8 mouse cellular contexts compared by ENCODE assay signal in the genomic region with DNA sequence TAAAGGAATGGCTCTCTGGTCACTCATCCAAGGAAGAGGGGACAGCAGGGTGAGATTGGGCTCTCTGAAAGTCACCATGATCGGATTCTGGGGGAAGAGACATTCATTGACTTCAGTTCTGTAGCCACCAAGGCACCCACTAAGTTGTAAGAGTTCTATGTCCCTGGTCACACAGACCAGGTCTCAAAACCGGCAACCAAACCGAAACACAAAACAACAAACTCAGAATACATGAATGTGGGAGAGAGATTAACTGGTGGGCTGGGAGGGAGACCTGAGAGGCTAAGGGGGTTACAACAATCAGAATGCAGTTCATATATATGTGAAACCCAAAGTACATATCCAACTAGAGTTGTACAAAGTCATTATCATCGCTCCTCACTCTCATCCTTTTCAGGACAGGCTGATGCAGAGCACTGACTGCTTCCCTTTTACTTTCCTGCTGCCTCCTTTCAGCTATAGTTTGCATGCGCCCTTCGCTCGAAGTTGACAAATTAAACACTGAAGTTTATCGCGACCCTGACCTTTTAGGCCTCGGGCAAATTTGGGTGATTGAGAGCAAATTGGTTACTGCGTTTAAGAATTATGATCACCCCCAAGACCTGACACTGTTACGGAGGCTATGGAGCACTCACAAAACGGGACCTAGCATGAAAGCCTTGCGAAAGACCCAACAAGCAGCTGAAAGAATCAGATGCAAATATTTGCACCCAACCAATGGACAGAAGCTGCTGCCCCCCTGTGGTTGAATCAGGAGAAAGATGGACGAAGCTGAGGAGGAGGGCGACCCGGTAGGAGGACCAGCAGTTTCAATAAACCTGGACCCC. TPM values are rescaled to one million over a fixed set of nuclear protein-coding genes. Genes with fewer than 3 reads are reported as not detected.
DNase-seq lines count a peak whose midpoint lies in the region; ATAC-seq and TF ChIP-seq lines count a peak whose summit lies in the region.

No protein-coding gene starts in this region.

- H3K9ac ChIP-seq in forebrain, embryonic 12.5 days = no peak overlapping the region
- H3K9ac ChIP-seq in hindbrain, embryonic 16.5 days (ENCODE audit: low read depth, low read length) = no peak overlapping the region
- peak overlapping the region; percentile 59 for H3K9ac ChIP-seq in liver, embryonic 13.5 days
- no peak overlapping the region for H3K9ac ChIP-seq in neural tube, embryonic 11.5 days (ENCODE audit: low read length)

- peaks cover 4% of the 10 kb centered on the region for H3K4me1 ChIP-seq in bone marrow, adult 2 months (ENCODE audit: control insufficient read depth, insufficient read depth, low read length)
- H3K4me1 ChIP-seq in forebrain, embryonic 12.5 days = peaks cover 23% of the 10 kb centered on the region
- peaks cover 9% of the 10 kb centered on the region for H3K4me1 ChIP-seq in hindbrain, embryonic 16.5 days (ENCODE audit: control insufficient read depth, insufficient read depth, low read depth, low read length)
- peaks cover 59% of the 10 kb centered on the region for H3K4me1 ChIP-seq in liver, embryonic 13.5 days (replicated peaks)
- no peaks in the 10 kb centered on the region for H3K4me1 ChIP-seq in neural tube, embryonic 11.5 days (ENCODE audit: control insufficient read depth, insufficient read depth, low read length)

- no peaks in the 10 kb centered on the region for H3K9me3 ChIP-seq in forebrain, embryonic 12.5 days
- no peaks in the 10 kb centered on the region for H3K9me3 ChIP-seq in hindbrain, embryonic 16.5 days (ENCODE audit: control insufficient read depth, low read length)
- H3K9me3 ChIP-seq in liver, embryonic 13.5 days (replicated peaks) = no peaks in the 10 kb centered on the region
- H3K9me3 ChIP-seq in neural tube, embryonic 11.5 days (ENCODE audit: control insufficient read depth, low read length) = no peaks in the 10 kb centered on the region

- H3K4me3 ChIP-seq in bone marrow, adult 2 months (replicated peaks; ENCODE audit: control insufficient read depth, low read depth, low read length) = peak overlapping the region; percentile 53
- H3K4me3 ChIP-seq in forebrain, embryonic 12.5 days (replicated peaks) = peak overlapping the region; percentile 60
- peak overlapping the region; percentile 51 for H3K4me3 ChIP-seq in hindbrain, embryonic 16.5 days (ENCODE audit: low read length)
- peak overlapping the region; percentile 63 for H3K4me3 ChIP-seq in liver, embryonic 13.5 days (replicated peaks)
- H3K4me3 ChIP-seq in neural tube, embryonic 11.5 days (ENCODE audit: low read depth, low read length) = 0 out of 2 replicates have a peak overlapping the region, but pooled peaks have one; percentile 1

- TF ChIP-seq POLR2A in bone marrow, adult 2 months (IDR thresholded peaks at IDR 0.05; ENCODE audit: borderline replicate concordance, control insufficient read depth, low read depth, low read length) = no peak

- peak; percentile 44 for TF ChIP-seq CTCF in bone marrow, adult 2 months (IDR thresholded peaks at IDR 0.05; ENCODE audit: control insufficient read depth, insufficient read depth, low read length)

- no peaks in the 10 kb centered on the region for H3K36me3 ChIP-seq in forebrain, embryonic 12.5 days (replicated peaks)
- no peaks in the 10 kb centered on the region for H3K36me3 ChIP-seq in hindbrain, embryonic 16.5 days (ENCODE audit: control insufficient read depth, insufficient read depth, low read length)
- no peaks in the 10 kb centered on the region for H3K36me3 ChIP-seq in liver, embryonic 13.5 days
- H3K36me3 ChIP-seq in neural tube, embryonic 11.5 days (ENCODE audit: control insufficient read depth, insufficient read depth, low read length) = no peaks in the 10 kb centered on the region

- DNase-seq in monocyte, adult 2 months (ENCODE audit: low read depth in 1 of 2, low spot score in 2 of 2) = peak; percentile 26 to 53
- DNase-seq in liver, embryonic 13.5 days = peak; percentile 72
- peak; percentile 65 for DNase-seq in neural tube, embryonic 11.5 days (ENCODE audit: low spot score)

- peak overlapping the region; percentile 54 for H3K4me2 ChIP-seq in forebrain, embryonic 12.5 days
- peak overlapping the region; percentile 57 for H3K4me2 ChIP-seq in hindbrain, embryonic 16.5 days (ENCODE audit: low read length)
- peak overlapping the region; percentile 89 for H3K4me2 ChIP-seq in liver, embryonic 13.5 days
- H3K4me2 ChIP-seq in neural tube, embryonic 11.5 days (ENCODE audit: low read depth) = peak overlapping the region; percentile 50

- peak overlapping the region; percentile 19; the same call in 1 of the 2 replicates for H3K27ac ChIP-seq in bone marrow, adult 2 months (ENCODE audit: control insufficient read depth, insufficient read depth, low read depth, low read length, poor library complexity)
- H3K27ac ChIP-seq in forebrain, embryonic 12.5 days = no peak overlapping the region
- no peak overlapping the region for H3K27ac ChIP-seq in hindbrain, embryonic 16.5 days (ENCODE audit: low read depth, low read length)
- peak overlapping the region; percentile 82 for H3K27ac ChIP-seq in liver, embryonic 13.5 days
- H3K27ac ChIP-seq in neural tube, embryonic 11.5 days (ENCODE audit: low read depth, low read length) = no peak overlapping the region

- no peak for ATAC-seq in monocyte, adult 5-6 weeks (replicated peaks; ENCODE audit: insufficient number of reproducible peaks, low FRiP score, low TSS enrichment, poor library complexity, severe bottlenecking)
- ATAC-seq in forebrain, embryonic 12.5 days (ENCODE audit: low FRiP score) = no peak
- no peak for ATAC-seq in hindbrain, embryonic 16.5 days
- no peak for ATAC-seq in liver, embryonic 13.5 days (ENCODE audit: low read depth)
- no peak for ATAC-seq in neural tube, embryonic 11.5 days (ENCODE audit: insufficient read depth, low FRiP score, low TSS enrichment)
- ATAC-seq in inflammation-experienced regulatory T-cells, adult 6 months = no peak

- H3K27me3 ChIP-seq in forebrain, embryonic 12.5 days = no peaks in the 10 kb centered on the region
- H3K27me3 ChIP-seq in hindbrain, embryonic 16.5 days (replicated peaks; ENCODE audit: control insufficient read depth, insufficient read depth, low read length) = no peaks in the 10 kb centered on the region
- no peaks in the 10 kb centered on the region for H3K27me3 ChIP-seq in liver, embryonic 13.5 days
- no peaks in the 10 kb centered on the region for H3K27me3 ChIP-seq in neural tube, embryonic 11.5 days (ENCODE audit: control insufficient read depth, insufficient read depth, low read length)

- WGBS in bone marrow, adult 2 months = 20% methylated on average over 17 of the region's 17 CpGs
- 8% methylated on average over 17 of the region's 17 CpGs for WGBS in forebrain, embryonic 12.5 days
- WGBS in hindbrain, embryonic 16.5 days = 16% methylated on average over 17 of the region's 17 CpGs
- 10% methylated on average over 17 of the region's 17 CpGs for WGBS in liver, embryonic 13.5 days (ENCODE audit: insufficient replicate concordance)
- 11% methylated on average over 17 of the region's 17 CpGs for WGBS in neural tube, embryonic 11.5 days

RNA-seq across cellular contexts. Expression of gene Olfr1423, which starts 33.8 kb away (rescaled TPM):
- total RNA-seq in monocyte, adult 5-6 weeks (2017) = 0.11 TPM in 1 of 3 replicates, not detected in the others
- not detected in 2 replicates for polyA plus RNA-seq in bone marrow, adult 2 months (2011; ENCODE audit: insufficient read depth, insufficient read length, low replicate concordance, missing spikeins)
- polyA plus RNA-seq in forebrain, embryonic 12.5 days (2016; fragmentation: Nextera tagmentation; extraction: Ambion mirVana) = 0.04 TPM in 1 of 2 replicates, not detected in the other
- not detected in 2 replicates for polyA plus RNA-seq in hindbrain, embryonic 16.5 days (2015; fragmentation: Nextera tagmentation; extraction: Ambion mirVana)
- polyA plus RNA-seq in liver, embryonic 13.5 days (2015; fragmentation: Nextera tagmentation; extraction: Ambion mirVana) = 0.03 TPM in 1 of 2 replicates, not detected in the other
- not detected in 2 replicates for polyA plus RNA-seq in neural tube, embryonic 11.5 days (2014; fragmentation: Nextera tagmentation; extraction: Ambion mirVana)
- polyA plus RNA-seq in inflammation-experienced regulatory T-cells, adult 6 months (2017; shearing (Covaris generic)) = under 1 TPM in 1 of 3 experiments, not detected in 2; 0.16 TPM

RNA-seq across cellular contexts. Expression of gene Osbp, which starts 41.6 kb away (rescaled TPM):
- 22.1 to 45.4 TPM (median 25.4 TPM) in 3 replicates for total RNA-seq in monocyte, adult 5-6 weeks (2017)
- polyA plus RNA-seq in bone marrow, adult 2 months (2011; ENCODE audit: insufficient read depth, insufficient read length, low replicate concordance, missing spikeins) = 14.4 and 15.7 TPM in 2 replicates
- polyA plus RNA-seq in forebrain, embryonic 12.5 days (2016; fragmentation: Nextera tagmentation; extraction: Ambion mirVana) = 5.8 and 6.3 TPM in 2 replicates
- 3.0 and 3.2 TPM in 2 replicates for polyA plus RNA-seq in hindbrain, embryonic 16.5 days (2015; fragmentation: Nextera tagmentation; extraction: Ambion mirVana)
- 2.2 and 2.4 TPM in 2 replicates for polyA plus RNA-seq in liver, embryonic 13.5 days (2015; fragmentation: Nextera tagmentation; extraction: Ambion mirVana)
- 6.6 and 6.7 TPM in 2 replicates for polyA plus RNA-seq in neural tube, embryonic 11.5 days (2014; fragmentation: Nextera tagmentation; extraction: Ambion mirVana)
- 1 to 10 TPM; 7.1 to 8.4 (median 8.3) TPM for polyA plus RNA-seq in inflammation-experienced regulatory T-cells, adult 6 months (2017; shearing (Covaris generic))

RNA-seq across cellular contexts. Expression of gene Olfr1424, which starts 55.2 kb away (rescaled TPM):
- 1.4 TPM in 1 of 3 replicates, not detected in the others for total RNA-seq in monocyte, adult 5-6 weeks (2017)
- polyA plus RNA-seq in bone marrow, adult 2 months (2011; ENCODE audit: insufficient read depth, insufficient read length, low replicate concordance, missing spikeins) = not detected in 2 replicates
- not detected in 2 replicates for polyA plus RNA-seq in forebrain, embryonic 12.5 days (2016; fragmentation: Nextera tagmentation; extraction: Ambion mirVana)
- not detected in 2 replicates for polyA plus RNA-seq in hindbrain, embryonic 16.5 days (2015; fragmentation: Nextera tagmentation; extraction: Ambion mirVana)
- polyA plus RNA-seq in liver, embryonic 13.5 days (2015; fragmentation: Nextera tagmentation; extraction: Ambion mirVana) = not detected in 2 replicates
- polyA plus RNA-seq in neural tube, embryonic 11.5 days (2014; fragmentation: Nextera tagmentation; extraction: Ambion mirVana) = not detected in 2 replicates
- not detected for polyA plus RNA-seq in inflammation-experienced regulatory T-cells, adult 6 months (2017; shearing (Covaris generic))

Comparison
In these comparisons a context has a peak if more than half of its experiments do, and no peak if none do; other contexts are left out.
1. H3K27ac ChIP-seq: peak in bone marrow, adult 2 months (single experiment) and liver, embryonic 13.5 days (single experiment); none in forebrain, embryonic 12.5 days (single experiment), hindbrain, embryonic 16.5 days (single experiment) and neural tube, embryonic 11.5 days (single experiment).
2. H3K4me3 ChIP-seq: peak in every context shown above with its lines; median percentile 63 in liver, embryonic 13.5 days; 60 in forebrain, embryonic 12.5 days; 53 in bone marrow, adult 2 months; 51 in hindbrain, embryonic 16.5 days; 1 in neural tube, embryonic 11.5 days.
3. Peak in every context shown above with its lines, with median percentiles within 50 percentile points of each other: DNase-seq and H3K4me2 ChIP-seq.